Mouse (Mus musculus): ENCODE results near the gene Zfp287.

GRCm38 (mm10) chr11:62675480-62676289, 56.0 kb downstream of the Zfp287 start:
- TF ChIP-seq CTCF (conservative IDR thresholded peaks at IDR 0.05; ENCODE audit: low read length) (peak; percentile 38), NANOG (IDR thresholded peaks at IDR 0.05; ENCODE audit: borderline replicate concordance, low read length) (no peak)

All from E14TG2a.4 (cell line).